Mouse (Mus musculus): ENCODE results near the gene Ebf1.

DNA sequence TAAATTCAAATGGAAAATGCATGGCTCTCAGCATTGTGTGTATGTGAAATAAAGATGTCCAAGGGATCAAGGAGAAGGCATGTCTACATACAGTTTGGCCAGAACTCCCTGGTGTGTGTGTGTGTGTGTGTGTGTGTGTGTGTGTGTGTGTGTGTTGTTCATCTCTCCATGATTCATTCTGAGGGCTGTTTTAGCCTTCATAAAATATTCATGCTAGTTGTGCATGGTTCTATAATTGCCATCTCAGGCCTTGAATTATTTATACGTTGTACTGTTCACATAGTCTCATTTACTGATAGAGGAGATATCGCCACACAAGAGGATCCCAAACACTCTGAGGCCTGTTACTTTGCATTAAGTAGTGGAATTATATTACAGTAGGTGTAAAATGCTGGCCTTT, 220.5 kb downstream of the Ebf1 start:
- TF ChIP-seq EP300 (IDR thresholded peaks at IDR 0.05; ENCODE audit: low read depth) (no peak), CTCF (IDR thresholded peaks at IDR 0.05; ENCODE audit: low read depth) (no peak)
